Mouse (Mus musculus) heart, adult 9 months (tissue): ENCODE results near the gene Krt17.
"Not testable (repeated sequence)": the region's sequence is repeated elsewhere in the genome, so short reads cannot be mapped to it uniquely, and the experiment has no call there.

Experiments used
- DNase-seq, 2 experiments: peaks; one replicate each; pipeline ENCODE4 v3.0.0; 2022; ENCODE audit warnings: low spot score in 2 of 2

Gene Krt17

DNA sequence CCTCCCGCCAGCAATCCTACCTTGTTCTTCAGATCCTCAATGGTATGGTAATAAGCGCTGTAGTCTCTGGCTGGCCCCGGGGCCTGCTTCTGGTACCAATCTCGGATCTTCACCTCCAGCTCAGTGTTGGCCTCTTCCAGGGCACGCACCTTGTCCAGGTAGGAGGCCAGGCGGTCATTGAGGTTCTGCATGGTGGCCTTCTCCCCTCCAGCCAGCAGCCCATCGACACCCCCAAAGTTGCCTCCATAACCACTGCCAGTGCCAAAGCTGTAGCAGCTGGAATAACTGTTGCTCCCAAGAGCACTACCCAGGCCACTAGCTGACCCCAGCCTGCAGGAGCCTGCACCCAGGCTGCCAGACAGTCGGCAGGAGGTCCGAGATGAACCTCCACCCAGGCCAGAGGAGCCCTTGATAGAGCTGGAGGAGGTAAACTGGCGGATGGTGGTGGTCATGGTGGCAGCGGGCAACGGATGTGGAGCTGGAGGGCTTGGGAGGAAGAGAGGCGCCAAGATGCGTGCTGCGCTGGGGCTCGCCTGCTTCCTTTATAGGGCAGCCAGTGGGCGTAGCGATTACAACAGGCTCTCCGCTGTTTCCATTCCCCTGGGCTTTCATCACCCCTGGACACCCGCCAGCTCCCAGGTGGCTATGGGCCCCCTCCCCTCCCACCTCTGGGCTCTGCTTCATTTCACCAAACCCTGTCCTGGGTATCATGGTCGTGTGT, at the start of gene Krt17:
Krt17 (minus strand) TSS at position 516 of the 721 bp plus-strand sequence.
- no peak for DNase-seq

DNA sequence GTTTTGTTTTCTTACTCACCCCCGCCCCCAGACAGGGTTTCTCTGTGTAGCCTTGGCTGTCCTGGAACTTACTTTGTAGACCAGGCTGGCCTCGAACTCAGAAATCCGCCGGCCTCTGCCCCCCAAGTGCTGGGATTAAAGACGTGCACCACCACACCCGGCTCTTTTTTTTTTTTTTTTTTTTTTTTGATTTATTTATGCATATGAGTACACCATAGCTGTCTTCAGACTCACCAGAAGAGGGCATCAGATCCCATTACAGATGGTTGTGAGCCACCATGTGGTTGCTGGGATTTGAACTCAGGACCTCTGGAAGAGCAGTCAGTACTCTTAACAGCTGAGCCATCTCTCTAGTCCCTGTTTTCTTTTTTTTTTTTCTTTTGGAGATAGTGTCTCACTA, 47.8 kb upstream of the Krt17 start:
- not testable (repeated sequence) for DNase-seq

DNA sequence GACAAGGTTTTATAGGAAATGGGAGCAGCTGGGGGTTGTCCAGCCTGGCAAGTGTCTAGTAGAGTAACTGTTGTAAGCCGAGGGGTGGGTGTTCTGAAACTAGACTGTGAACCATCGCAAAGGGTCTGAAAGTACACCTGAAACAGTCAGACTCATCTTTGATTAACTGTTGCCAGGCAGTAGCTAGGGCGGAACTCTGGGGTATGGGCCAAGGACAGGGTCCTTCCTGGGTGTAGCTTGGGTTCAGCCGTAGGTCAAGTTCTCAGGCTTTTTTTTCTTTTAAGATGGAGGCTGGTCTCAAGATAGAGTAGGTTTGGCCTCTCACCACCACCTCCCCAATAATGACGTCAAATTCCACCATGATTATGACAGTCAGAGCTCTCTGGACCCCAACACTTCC, 47.1 kb upstream of the Krt17 start:
- DNase-seq = no peak

- no peak for DNase-seq
Observed at GRCm38 (mm10) chr11:100301292-100301691, 40.5 kb upstream of the Krt17 start.

- no peak for DNase-seq
Observed at GRCm38 (mm10) chr11:100300293-100300692, 39.5 kb upstream of the Krt17 start.

DNA sequence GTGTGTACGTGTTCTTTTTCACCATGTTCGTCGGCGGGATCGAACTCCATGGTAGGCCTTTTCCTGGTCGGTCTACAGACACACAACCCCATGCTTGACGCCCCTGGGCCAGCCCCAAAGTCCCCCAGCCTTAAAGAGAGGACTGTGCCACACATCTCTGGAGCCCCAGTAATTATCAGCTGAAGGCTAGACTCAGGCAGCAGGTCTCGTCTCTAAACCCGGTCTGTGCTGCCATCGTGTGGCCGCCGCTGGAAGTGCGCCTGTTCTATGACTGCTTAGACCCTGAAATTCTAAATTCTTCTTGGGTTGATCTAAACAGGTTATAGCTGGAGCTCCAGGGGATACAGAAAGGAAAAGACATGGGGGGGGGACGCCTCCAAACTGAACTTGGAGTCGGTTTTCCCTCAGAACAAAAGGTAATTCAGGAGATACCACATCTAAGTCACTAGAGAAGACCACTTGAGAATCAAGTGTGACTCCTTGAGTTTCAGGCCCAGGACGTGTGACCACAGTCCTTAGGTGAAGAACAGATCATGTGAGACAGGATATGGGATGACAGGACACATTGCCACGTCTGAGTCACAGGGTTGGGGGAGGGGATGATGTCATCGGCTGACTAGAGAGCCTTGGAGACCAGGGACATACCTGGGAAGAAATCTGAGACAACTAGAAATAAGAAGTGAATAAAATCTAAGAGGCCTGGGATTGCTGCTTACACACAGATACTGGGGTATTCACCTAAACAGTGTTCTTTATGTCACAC, 37.6 kb upstream of the Krt17 start:
- peak in 1 of 2 experiments; percentile 68 for DNase-seq

DNA sequence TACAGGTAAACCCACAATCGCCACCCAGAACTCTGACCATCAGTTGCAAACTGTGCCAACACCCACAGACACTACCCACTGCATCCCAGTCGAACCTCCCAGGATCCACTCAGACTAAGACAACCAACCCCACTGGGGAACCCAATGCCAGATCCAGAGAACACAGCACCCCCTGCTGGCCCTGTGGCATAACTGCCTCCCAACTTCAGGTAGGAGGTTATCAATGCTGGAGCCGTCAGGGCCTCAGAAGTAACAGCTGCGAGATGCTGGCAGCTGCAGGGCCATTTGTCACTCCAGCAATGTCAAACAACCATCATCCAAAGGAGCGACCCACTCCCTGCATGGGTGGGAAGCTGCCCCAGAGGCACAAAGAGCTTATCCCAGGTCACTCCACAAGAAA, 37.0 kb upstream of the Krt17 start:
- no peak for DNase-seq

GRCm38 (mm10) chr11:100295308-100295707, 34.5 kb upstream of the Krt17 start:
- peak; percentile 25 to 58 for DNase-seq

DNA sequence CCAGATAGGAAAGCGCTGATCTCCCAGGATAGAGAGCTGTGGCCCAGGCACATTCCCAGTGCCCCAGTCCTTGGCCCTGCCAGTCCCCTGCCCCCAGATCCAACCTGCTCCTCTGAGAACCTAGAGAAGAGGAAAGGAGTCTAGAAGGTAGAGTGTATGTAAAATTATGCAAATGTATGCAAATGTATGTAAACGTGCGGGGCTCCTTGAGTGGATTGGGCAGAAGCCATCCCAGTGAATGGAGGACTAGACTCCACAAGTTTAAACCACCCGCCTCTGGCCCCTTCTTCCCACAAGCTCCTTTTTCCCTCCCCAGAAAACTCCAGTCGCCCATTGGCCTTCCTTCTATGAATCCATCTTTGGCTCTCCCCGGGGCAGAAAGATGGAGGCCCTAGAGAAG, 32.1 kb upstream of the Krt17 start:
- no peak for DNase-seq

DNA sequence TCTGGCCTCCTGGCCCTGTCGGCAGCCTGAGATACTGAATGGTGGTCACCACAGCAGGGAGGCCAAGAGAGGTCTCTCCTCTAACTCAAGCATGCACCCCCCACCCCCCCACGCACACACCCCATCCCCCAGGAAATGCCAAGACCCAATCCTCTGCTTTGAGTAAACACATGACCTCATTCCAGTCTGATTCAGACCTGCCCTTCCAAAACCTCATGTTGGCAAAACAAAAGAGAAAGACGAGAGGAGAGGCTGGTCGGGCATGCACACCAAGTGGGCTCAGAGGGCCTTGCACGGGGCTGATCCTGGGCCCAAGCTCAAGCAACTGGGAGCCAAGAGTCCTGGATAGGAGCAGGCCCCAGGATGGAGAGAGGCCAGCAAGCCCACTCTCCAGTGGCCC, 29.4 kb upstream of the Krt17 start:
- DNase-seq = no peak

GRCm38 (mm10) chr11:100288942-100289341, 28.1 kb upstream of the Krt17 start:
- DNase-seq = peak in 1 of 2 experiments; percentile 18

GRCm38 (mm10) chr11:100287024-100287423, 26.2 kb upstream of the Krt17 start:
- DNase-seq = peak; percentile 12 to 65

DNA sequence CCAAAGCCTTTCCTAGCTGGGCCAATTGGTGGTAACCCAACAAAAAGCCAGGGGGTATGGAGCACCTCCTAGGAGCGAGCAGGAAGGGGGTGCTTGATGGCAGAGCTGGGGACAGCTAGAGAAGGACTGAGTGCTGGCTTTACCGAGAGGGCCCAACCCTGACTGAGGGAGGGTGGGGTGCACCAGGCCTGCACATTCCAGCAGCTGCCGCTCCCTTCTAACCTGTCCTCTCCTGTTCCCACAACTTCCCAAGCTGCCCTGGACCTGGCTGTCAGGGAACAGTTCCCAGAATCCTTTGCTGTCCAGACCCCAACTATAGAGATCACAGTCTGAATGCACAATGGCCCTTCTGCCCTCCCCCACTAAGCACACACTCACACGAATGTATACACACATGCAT, 24.2 kb upstream of the Krt17 start:
- no peak for DNase-seq

DNA sequence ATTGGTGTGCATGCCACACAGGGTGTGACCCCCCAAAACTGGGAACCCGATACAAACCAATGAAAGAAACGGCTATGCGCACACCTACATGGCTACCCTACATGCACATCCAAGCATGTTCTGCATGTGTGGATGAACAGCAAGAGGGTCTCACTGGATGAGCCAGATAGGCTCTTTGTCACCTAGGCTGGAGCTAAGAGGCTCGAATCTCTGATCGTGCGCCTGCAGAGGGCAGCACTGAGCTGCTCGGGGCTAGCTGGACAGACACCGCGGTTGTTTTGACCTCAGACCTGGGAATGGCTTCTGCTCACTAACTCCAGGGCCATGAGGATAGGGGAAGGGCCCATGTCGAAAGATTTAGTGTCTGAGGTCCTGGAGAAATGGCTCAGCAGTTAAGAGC, 21.7 kb upstream of the Krt17 start:
- peak; percentile 41 to 61 for DNase-seq

DNA sequence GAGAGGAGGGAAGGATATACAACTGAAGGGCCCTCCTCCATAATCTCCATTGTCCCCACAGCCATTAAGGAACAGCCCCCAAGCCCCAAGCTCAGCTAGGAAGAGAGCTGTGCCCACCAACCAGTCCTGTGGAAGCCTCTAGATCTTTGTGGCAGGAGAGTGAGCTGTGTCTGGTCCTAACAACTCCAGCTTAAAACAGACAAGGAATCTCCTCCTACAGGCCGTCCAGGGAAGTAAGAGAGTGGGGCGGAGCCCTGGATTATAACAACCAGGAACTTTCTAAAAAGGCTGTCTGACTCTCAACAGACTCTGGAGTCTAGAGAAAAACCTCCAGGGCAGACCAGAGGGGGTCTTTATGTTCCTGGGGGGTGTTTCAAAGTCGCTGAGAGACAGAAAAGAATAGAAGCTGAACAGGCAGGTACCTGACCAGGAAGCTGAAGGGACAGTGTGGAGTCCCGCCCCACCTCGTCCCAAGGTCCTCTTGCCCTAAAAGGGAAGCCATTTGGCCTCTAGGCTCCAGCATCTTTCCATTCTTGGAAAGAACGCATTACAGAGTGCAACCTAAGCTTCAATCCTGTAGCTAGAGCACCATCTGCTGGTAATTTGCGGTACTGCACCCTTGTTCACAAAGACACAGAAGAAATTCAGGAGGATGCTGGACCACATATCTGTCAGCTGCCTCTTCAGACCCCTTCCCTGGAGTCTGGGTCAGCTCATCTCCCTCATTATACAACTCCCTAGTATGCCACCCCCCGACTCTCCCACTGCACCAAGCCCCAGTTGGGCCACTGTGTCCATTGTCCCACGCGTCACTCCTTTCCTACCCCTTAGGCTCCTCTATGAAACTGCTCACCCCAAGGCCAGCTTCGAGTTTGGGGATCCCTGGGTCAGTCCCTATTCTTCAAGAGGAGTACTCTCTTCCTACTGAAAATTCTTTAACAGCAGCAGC, 21.0 kb upstream of the Krt17 start:
- DNase-seq = peak in 1 of 2 experiments; percentile 76

DNA sequence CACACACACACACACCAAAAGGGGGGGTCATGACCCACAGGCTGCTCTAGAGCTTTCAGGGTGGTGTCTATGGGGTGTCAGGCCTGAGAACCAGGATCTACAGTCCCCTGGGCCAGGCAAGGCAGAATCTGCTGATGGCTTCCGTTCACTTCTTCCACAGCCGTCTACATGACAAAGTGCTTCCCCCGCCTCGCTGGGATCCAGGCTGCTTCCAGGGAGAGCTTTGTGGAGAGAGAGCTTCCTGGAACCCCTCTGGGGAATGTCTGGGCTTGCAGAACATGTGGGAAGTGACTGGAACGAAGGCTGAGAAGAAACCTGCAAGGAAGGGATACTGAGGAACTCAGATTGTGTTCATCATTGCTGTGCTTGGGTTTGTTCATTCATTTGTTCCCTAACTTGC, 17.9 kb upstream of the Krt17 start:
- DNase-seq = no peak

DNA sequence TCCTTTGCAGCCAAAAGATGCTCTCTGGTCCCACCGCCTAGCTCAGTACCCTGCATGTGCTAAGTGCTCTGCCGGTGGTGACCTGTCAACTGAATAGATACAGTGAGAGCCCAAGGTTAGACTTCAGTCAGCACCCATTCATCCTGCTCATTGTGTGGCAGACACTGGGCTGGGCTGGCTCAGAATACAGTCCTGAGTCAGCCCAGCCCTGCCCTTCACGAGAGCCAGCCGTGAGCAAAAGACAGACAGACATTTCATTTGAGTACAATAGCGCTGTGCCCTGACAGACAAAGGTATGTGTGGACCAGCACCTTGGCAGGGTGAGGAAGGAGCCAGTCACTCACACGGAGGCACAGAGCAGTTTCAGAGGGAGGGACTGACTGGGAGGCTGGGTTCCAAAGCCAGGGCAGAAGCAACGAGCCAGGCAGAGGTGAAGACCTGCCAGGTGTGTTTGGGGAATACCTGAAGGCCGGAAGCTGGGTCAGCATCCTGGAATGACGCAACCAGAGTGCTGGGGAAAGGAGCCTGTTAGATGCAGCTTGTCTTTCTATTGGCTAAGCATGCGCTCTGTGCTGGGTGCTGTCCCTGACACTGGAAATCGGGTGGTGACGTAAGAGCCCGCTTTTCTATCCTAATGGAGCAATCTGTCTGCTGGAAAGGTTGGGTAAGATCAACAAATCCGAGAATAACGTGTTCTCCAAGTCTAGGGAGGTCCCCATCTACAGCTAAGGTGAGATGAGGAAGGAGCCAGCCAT, 17.1 kb upstream of the Krt17 start:
- no peak for DNase-seq

DNA sequence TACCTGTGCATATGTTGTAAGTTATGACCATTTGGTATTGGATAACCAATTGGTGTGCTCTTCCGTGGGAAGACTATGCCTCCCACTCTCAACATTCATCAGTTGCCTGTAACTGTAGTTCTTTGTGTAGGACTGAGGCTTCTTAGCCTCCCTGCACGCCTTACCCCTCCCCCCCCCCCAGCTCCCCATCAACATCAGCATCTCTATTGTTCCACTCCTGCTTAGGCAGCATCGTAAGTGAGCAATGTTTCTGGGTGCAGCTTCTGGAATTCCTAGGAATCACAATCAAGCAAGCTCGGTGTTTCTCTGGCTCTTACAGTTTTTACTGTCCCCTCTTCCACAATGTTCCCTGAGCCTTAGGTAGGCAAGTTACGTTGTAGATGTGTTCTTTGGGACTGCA, 14.6 kb upstream of the Krt17 start:
- DNase-seq = no peak

- no peak for DNase-seq
Observed at GRCm38 (mm10) chr11:100274719-100275118, 13.9 kb upstream of the Krt17 start.

DNA sequence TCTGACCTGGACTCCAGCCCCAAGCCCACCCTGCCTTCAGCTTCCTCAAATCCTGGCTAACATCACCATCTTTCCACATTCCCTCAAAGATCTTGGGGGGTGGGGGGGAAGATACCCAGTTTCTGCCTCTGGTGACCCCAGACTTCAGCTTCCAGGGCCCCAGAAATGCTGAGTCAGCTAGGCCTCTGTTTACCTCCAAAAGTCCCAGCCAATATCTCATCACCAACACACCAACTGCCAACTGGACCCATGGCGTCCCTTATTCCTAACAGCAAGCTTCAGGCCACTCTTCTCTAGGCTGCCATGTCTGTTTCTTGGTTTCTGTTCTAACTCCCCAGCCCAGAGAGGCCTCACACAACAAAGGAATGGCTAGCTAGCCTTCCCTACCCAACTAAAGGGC, 11.0 kb upstream of the Krt17 start:
- no peak for DNase-seq

GRCm38 (mm10) chr11:100269821-100270332, 9.0 kb upstream of the Krt17 start, which contains the start of gene Krt42:
Gene Krt42 (minus strand): TSS chr11:100269871.
- no peak for DNase-seq
